Mouse (Mus musculus) heart, adult 2 months (tissue): ENCODE data around the gene Spag4.

Source experiments
- CTCF ChIP-seq: fragments of 200-600 bp; IDR thresholded peaks from 2 replicates; pipeline ENCODE4 v1.8.1; 2022; ENCODE audit warnings: antibody characterized with exemption, mild to moderate bottlenecking, moderate library complexity
- POLR2A ChIP-seq: fragments of 200-500 bp; IDR thresholded peaks from 2 replicates; pipeline ENCODE4 v1.6.1; 2011; ENCODE audit warnings: mild to moderate bottlenecking, low read depth, low read length, control low read depth; ENCODE audit not compliant: insufficient read depth

- TF ChIP-seq CTCF (no peak), POLR2A (no peak)
Observed at GRCm38 (mm10) chr2:156047929-156048328, 17.0 kb upstream of the Spag4 start.
